Mouse (Mus musculus) thymus, postnatal 0 days (tissue): ENCODE results near the gene Rcor1. TPM values are rescaled to one million over a fixed set of nuclear protein-coding genes. Genes with fewer than 3 reads are reported as not detected.

Experiments
- DNase-seq: peaks from one replicate; pipeline ENCODE4 v3.0.0-alpha.2; 2015; ENCODE audit warnings: low spot score
- polyA plus RNA-seq: library from polyadenylated mRNA; unstranded; fragments of >200 nt; fragmentation: Nextera tagmentation; extraction: Ambion mirVana; gene quantifications from 2 replicates; pipeline ENCODE4 v1.2.1, GENCODE M21; 2015

Rcor1 gene
- polyA plus RNA-seq, 1 experiment from 2014 or later = 14.0 TPM

GRCm38 (mm10) chr12:111124601-111125260 is 85.6 kb downstream of the Rcor1 start:
- no peak for DNase-seq

GRCm38 (mm10) chr12:111125666-111126065 is 86.5 kb downstream of the Rcor1 start:
- no peak for DNase-seq

GRCm38 (mm10) chr12:111134169-111134568 is 95.0 kb downstream of the Rcor1 start:
- DNase-seq = no peak

- no peak for DNase-seq
Measured at GRCm38 (mm10) chr12:111134791-111135733, 95.9 kb downstream of the Rcor1 start.

GRCm38 (mm10) chr12:111135953-111136352 is 96.8 kb downstream of the Rcor1 start:
- DNase-seq = no peak

GRCm38 (mm10) chr12:111137079-111137478 is 97.9 kb downstream of the Rcor1 start:
- no peak for DNase-seq

GRCm38 (mm10) chr12:111143005-111143508 is 103.9 kb downstream of the Rcor1 start:
- DNase-seq = peak; percentile 31

- no peak for DNase-seq
Measured at GRCm38 (mm10) chr12:111143509-111144063, 104.4 kb downstream of the Rcor1 start.

- no peak for DNase-seq
Measured at GRCm38 (mm10) chr12:111144598-111144997, 105.4 kb downstream of the Rcor1 start.

GRCm38 (mm10) chr12:111145269-111145668 is 106.1 kb downstream of the Rcor1 start:
- DNase-seq = no peak

- DNase-seq = no peak
Measured at GRCm38 (mm10) chr12:111149495-111150235, 110.5 kb downstream of the Rcor1 start.

- DNase-seq = peak; percentile 64
Measured at GRCm38 (mm10) chr12:111150236-111150596, 111.1 kb downstream of the Rcor1 start.

- DNase-seq = no peak
Measured at GRCm38 (mm10) chr12:111151422-111152156, 112.4 kb downstream of the Rcor1 start.

- DNase-seq = no peak
Measured at GRCm38 (mm10) chr12:111152579-111152978, 113.4 kb downstream of the Rcor1 start.

- no peak for DNase-seq
Measured at GRCm38 (mm10) chr12:111152981-111153710, 114.0 kb downstream of the Rcor1 start.

GRCm38 (mm10) chr12:111153946-111154345 is 114.8 kb downstream of the Rcor1 start:
- DNase-seq = no peak

GRCm38 (mm10) chr12:111154641-111155040 is 115.5 kb downstream of the Rcor1 start:
- DNase-seq = no peak

GRCm38 (mm10) chr12:111155756-111156155 is 116.6 kb downstream of the Rcor1 start:
- no peak for DNase-seq

GRCm38 (mm10) chr12:111159659-111160428 is 120.7 kb downstream of the Rcor1 start:
- DNase-seq = peak; percentile 77
